Mouse (Mus musculus): ENCODE data around the gene Maff. TPM values are rescaled to one million over a fixed set of nuclear protein-coding genes. Genes with fewer than 3 reads are reported as not detected.

The Maff gene
- polyA plus RNA-seq, 1 experiment from 2014 or later: 1.3 TPM

DNA sequence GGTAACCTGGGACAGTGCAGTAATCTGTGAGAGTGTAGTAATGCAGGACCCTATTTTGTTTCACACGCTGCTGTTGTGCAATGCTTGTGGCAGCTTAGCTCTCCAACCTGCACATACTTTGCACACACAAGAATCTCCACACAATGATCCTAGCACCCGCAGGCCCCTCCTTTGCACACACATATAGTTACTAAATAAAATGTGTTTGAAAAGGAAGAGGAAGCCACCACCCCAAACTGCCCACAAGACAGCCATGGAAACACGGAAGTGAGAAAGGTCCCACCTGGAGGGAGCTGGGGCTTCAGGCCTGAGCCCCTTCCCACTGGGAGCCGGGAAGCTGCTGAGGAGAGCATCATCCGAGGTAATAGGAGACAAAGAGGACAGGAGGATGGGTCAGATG is 7.4 kb upstream of the Maff start:
- H3K4me3 ChIP-seq: no peak overlapping the region
- H3K36me3 ChIP-seq: no peaks in the 10 kb centered on the region
- 78% methylated on average over 5 of the region's 5 CpGs for WGBS
- H3K4me1 ChIP-seq: peaks cover 13% of the 10 kb centered on the region
- H3K9me3 ChIP-seq (replicated peaks): no peaks in the 10 kb centered on the region
- no peak for DNase-seq (ENCODE audit: low spot score)
- H3K27me3 ChIP-seq (ENCODE audit: low read depth, poor library complexity, severe bottlenecking): no peaks in the 10 kb centered on the region
- H3K27ac ChIP-seq (replicated peaks): no peak overlapping the region

DNA sequence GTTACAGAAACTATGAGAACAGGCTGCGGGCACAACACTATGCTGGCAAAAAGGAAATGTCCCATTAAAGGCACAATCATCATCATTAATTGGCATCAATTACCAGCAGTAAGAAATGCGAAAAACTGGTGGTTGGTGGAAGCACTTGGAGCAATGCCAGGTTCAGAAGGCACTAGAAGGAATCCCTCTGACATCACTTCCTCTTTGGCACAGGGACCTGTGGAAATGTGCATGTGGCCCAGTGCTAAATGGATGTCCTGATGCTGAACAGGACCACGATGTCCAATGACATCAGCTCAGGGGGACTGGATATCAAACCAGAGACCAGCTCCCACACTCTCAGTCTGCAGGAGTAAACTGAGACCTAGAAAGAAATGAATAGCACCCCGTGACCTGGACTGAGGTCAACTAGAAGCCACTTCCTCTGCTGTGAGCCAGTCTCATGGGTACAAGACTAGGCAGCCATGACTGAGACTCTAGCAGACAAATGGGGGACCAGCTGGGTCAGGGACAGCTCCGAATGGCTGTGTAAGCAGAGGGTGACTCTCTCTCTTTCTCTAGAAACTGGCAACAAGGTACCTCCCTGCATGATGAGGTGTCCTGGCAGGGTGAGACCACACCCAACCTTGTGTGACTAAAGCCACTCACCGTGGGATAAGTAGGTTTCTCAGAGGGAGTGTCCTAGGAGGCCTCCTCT is 3.6 kb upstream of the Maff start:
- peaks cover 13% of the 10 kb centered on the region for H3K4me1 ChIP-seq
- 81% methylated on average over 6 of the region's 6 CpGs for WGBS
- no peak for DNase-seq (ENCODE audit: low spot score)
- H3K27me3 ChIP-seq (ENCODE audit: low read depth, poor library complexity, severe bottlenecking): peaks cover 16% of the 10 kb centered on the region
- H3K4me3 ChIP-seq: no peak overlapping the region
- H3K9me3 ChIP-seq (replicated peaks): no peaks in the 10 kb centered on the region
- H3K36me3 ChIP-seq: no peaks in the 10 kb centered on the region
- no peak overlapping the region for H3K27ac ChIP-seq (replicated peaks)

DNA sequence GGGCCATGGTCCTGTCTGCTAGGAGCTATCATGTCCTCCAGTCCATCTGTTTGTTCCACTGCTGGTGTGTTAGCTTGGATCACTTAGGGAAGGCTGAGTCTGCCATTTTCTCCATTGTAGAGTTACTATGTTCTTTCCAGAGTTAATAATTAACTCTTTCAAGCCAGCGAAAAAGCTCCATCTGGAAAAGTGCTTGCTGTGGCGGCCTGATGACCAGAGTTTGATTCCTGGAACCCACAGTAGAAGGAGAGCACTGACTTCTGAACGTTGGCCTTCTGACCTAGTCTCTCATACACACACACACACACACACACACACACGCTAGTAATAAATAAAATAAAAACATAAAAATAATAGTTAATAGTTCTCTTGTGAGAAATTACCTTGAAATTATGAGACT is 1.8 kb upstream of the Maff start:
- DNase-seq (ENCODE audit: low spot score): no peak
- Histone ChIP-seq H3K4me3 (no peak overlapping the region), H3K36me3 (no peaks in the 10 kb centered on the region), H3K4me1 (peaks cover 29% of the 10 kb centered on the region), H3K9me3 (replicated peaks) (no peaks in the 10 kb centered on the region), H3K27ac (replicated peaks) (no peak overlapping the region), H3K27me3 (ENCODE audit: low read depth, poor library complexity, severe bottlenecking) (peaks cover 31% of the 10 kb centered on the region)
- 80% methylated on average over 4 of the region's 4 CpGs for WGBS

DNA sequence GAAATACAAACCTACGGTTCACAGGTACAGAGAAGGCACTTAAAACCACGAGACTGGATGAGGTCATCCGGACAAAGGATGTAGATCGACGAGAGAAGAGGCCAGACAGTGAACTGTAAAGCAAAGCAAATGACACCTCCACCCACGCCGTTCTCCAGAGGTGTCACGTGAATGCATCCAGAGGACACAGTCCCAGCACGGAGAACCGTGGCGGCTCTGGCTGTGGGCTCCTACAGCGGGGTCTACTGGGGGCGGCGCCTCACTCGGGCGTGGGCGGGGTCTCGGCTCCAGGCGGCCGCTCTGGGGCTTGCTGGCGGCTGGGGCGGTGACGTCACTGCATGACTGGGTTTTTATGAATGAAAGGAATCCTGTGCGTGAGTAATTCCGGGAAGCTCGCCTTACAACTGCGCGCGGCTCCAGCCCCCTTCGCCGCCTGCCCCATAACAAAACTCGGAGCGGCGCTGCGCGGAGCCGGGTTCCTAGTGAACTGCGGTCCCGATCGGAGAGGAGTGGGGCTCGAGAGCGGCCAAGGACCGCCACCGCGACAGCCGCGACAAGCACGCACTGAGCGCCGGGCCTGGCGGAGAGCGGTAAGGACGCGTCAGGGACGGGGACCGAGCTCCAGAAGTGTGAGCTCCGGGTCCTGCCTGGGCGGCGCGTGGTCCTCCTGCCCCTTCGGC is 884 bp downstream of the Maff start:
- DNase-seq (ENCODE audit: low spot score): peak; percentile 94
- H3K9me3 ChIP-seq (replicated peaks): no peaks in the 10 kb centered on the region
- peaks cover 46% of the 10 kb centered on the region for H3K27me3 ChIP-seq (ENCODE audit: low read depth, poor library complexity, severe bottlenecking)
- H3K36me3 ChIP-seq: no peaks in the 10 kb centered on the region
- peaks cover 43% of the 10 kb centered on the region for H3K4me1 ChIP-seq
- H3K4me3 ChIP-seq: peak overlapping the region; percentile 86
- WGBS: under 1% methylated on average over 61 of the region's 61 CpGs
- peak overlapping the region; percentile 89 for H3K27ac ChIP-seq (replicated peaks)

DNA sequence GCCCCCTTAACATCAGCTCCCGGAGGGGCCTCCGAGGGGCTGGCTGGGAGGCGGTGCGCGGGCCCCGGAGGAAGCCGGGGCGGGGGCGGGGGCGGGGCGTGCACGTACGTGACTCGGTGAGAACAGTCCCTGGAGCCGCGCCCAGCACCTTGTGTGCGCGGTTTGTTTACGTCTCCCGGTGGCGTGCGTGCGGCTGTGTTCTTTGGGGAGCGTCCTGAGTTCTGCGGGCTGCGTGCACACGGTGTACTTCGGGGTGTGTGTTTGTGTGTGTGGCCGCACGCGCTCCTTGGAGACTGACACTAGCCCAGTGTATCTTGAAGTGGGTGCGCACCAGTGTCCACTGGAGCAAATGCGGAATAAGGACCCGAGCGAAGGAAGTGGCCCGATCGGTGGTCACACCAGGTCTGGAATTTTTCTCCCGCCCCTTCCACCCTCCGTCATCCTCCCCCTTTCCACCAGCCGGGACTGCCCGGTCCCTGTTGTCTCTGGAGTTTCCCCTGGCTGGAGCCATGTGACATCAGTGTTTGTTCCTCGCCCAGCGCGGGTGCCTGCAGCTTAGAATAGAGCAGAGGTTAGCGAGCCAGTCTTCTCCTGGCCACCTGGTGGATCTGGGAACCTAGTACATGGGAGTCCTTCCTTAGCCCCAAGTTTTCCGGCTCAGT is 1.6 kb downstream of the Maff start:
- Histone ChIP-seq H3K36me3 (no peaks in the 10 kb centered on the region), H3K27ac (replicated peaks) (peak overlapping the region; percentile 89), H3K27me3 (ENCODE audit: low read depth, poor library complexity, severe bottlenecking) (peaks cover 46% of the 10 kb centered on the region), H3K9me3 (replicated peaks) (no peaks in the 10 kb centered on the region), H3K4me1 (peaks cover 45% of the 10 kb centered on the region), H3K4me3 (peak overlapping the region; percentile 86)
- peak; percentile 47 for DNase-seq (ENCODE audit: low spot score)
- WGBS: under 1% methylated on average over 46 of the region's 46 CpGs

DNA sequence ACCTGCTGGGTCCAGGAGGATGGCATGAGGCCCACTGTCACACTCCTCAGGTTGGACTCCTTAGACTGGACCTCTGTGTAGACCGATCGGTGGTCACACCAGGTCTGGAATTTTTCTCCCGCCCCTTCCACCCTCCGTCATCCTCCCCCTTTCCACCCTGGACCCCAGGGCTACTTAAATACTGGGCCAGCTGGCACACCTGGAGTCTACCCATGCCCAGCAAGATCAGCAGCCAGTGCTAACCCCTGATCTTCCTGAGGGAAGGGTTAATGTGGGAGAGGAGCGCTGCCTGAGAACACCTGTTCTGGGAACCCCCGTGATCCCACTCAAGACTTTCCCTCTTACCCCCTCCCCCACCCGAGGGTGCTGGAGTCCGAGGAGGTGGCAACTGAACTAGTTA is 2.2 kb downstream of the Maff start:
- peaks cover 45% of the 10 kb centered on the region for H3K4me1 ChIP-seq
- 79% methylated on average over 8 of the region's 8 CpGs for WGBS

DNA sequence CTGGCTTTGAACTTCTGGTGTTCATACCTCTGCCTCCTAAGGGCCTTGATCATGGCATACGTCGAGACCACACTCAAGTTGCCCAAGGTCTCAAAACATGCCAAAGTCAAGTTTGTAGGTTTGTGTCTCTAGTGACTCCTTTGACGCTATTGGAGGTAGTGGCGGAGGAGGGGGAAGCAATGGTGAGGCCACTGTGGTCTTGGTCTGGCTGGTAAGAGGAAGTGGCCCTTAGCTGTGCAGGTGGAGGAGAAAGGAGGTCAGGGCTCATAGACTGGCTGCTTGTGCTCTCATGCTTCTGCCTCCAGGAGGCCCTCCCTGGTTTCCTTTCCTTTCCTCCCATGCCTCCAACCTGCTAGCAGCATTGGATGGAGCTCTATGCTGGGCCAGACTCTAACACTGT is 4.4 kb downstream of the Maff start:
- peaks cover 48% of the 10 kb centered on the region for H3K27me3 ChIP-seq (ENCODE audit: low read depth, poor library complexity, severe bottlenecking)
- peak overlapping the region; percentile 55; the same call in 1 of the 2 replicates for H3K27ac ChIP-seq (replicated peaks)
- 94% methylated on average over 4 of the region's 4 CpGs for WGBS
- H3K4me3 ChIP-seq: peak overlapping the region; percentile 9; the same call in 1 of the 2 replicates
- peaks cover 45% of the 10 kb centered on the region for H3K4me1 ChIP-seq
- H3K9me3 ChIP-seq (replicated peaks): no peaks in the 10 kb centered on the region
- no peak for DNase-seq (ENCODE audit: low spot score)
- H3K36me3 ChIP-seq: no peaks in the 10 kb centered on the region

More for the DNA sequence above, 2.2 kb downstream of the Maff start:
- peak overlapping the region; percentile 86 for H3K4me3 ChIP-seq
- peaks cover 46% of the 10 kb centered on the region for H3K27me3 ChIP-seq (ENCODE audit: low read depth, poor library complexity, severe bottlenecking)
- DNase-seq (ENCODE audit: low spot score): no peak
- H3K9me3 ChIP-seq (replicated peaks): no peaks in the 10 kb centered on the region
- H3K36me3 ChIP-seq: no peaks in the 10 kb centered on the region
- H3K27ac ChIP-seq (replicated peaks): peak overlapping the region; percentile 89; the same call in 1 of the 2 replicates

DNA sequence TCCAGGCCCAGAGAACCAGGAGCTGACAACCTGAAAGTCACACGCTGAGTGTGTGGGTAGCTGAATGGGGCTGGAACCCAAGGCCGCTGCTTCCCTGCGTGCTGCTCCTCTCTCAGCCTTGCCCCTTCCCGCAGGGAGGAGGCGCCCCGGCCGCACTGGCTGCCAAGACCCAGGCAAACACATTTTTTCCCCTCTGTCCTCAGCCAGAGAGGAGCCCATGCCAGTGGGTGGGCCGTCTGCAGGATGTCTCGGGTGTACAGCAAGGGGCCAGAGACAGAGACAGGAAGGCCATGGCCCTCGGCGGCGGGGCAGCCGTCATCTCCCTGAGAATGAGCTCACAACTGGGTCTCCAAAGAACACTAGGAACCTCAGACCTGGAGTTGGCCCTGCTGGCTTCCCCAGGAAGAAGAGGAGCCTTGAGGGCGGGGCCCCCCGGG is 4.9 kb downstream of the Maff start:
- Histone ChIP-seq H3K4me1 (peaks cover 43% of the 10 kb centered on the region), H3K27me3 (ENCODE audit: low read depth, poor library complexity, severe bottlenecking) (peaks cover 48% of the 10 kb centered on the region), H3K9me3 (replicated peaks) (no peaks in the 10 kb centered on the region), H3K4me3 (peak overlapping the region; percentile 9; the same call in 1 of the 2 replicates), H3K36me3 (no peaks in the 10 kb centered on the region), H3K27ac (replicated peaks) (peak overlapping the region; percentile 55; the same call in 1 of the 2 replicates)
- no peak for DNase-seq (ENCODE audit: low spot score)
- 28% methylated on average over 15 of the region's 15 CpGs for WGBS

DNA sequence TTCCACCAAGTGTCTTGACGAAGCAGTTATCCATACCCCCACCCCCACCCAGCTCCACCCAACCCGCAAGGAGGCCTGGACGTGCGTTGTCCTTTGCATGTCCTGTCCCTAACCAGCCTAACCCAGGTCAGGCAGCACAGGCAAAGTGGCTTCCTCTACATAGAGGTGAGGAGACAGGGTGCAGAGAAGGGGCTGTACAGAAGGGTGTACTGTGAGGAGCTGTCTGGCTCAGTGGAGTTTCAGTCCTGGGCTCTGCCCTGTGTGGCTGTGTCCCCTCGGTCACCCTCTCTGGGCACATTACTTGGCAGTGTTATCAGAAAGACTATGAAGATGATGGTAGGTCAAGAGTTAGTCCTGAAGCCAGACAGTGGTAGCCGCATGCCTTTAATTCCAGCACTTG is 6.1 kb downstream of the Maff start:
- Histone ChIP-seq H3K4me1 (peaks cover 46% of the 10 kb centered on the region), H3K27ac (replicated peaks) (no peak overlapping the region), H3K36me3 (no peaks in the 10 kb centered on the region), H3K9me3 (replicated peaks) (no peaks in the 10 kb centered on the region), H3K4me3 (no peak overlapping the region), H3K27me3 (ENCODE audit: low read depth, poor library complexity, severe bottlenecking) (peaks cover 51% of the 10 kb centered on the region)
- WGBS: 85% methylated on average over 6 of the region's 6 CpGs
- DNase-seq (ENCODE audit: low spot score): no peak

DNA sequence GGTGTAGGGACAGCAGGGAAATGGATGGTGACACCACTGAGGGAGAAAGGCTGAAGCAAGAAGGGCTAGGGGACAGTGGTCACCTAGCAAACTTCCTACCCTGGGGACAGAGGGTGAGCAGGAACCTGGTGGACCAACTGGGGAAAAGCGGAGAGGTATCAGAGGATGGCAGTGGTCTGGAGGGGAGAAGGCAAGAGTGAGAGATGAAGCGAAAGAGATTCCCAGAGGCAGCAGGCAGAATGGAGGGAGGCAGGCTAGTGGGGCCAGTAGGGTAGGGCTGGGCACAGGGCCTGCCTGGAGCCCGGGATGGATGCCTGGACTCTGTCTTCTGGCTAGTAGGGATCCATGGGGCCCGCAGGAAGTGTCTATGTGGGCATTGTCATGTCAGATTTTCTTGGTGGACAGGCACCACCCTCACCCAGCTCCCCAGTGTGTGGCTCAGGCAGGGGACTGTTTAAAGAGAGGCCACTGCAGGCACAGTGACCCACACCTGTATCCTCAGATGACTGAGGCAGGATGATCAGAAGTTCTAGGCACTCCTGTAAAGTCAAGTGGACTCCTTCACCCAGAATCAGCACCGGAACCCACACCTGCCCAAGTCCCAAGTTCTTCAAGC is 7.4 kb downstream of the Maff start:
- Histone ChIP-seq H3K36me3 (no peaks in the 10 kb centered on the region), H3K4me1 (peaks cover 45% of the 10 kb centered on the region), H3K4me3 (no peak overlapping the region), H3K27me3 (ENCODE audit: low read depth, poor library complexity, severe bottlenecking) (peaks cover 55% of the 10 kb centered on the region), H3K9me3 (replicated peaks) (no peaks in the 10 kb centered on the region), H3K27ac (replicated peaks) (no peak overlapping the region)
- WGBS: 84% methylated on average over 5 of the region's 5 CpGs
- no peak for DNase-seq (ENCODE audit: low spot score)

DNA sequence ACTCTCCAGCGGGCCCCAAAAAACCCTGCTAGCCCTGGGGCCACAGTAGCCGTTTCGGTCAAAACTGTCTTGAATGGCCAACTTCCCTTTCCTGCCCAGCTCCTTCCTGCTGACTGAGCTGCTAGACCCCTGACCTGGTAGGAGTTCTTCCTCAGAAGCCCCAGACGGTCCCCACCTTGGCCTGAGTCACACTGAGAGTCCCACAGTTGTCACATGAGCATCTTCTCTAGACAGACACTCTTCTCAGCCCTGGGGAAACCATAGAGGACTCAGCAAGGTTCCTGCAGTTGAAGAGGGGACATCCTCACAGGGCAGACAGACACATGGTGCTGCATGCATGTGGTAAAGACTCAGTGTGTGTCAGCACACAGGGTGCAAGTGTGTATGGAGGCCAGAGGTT is 8.2 kb downstream of the Maff start:
- peaks cover 40% of the 10 kb centered on the region for H3K4me1 ChIP-seq

DNA sequence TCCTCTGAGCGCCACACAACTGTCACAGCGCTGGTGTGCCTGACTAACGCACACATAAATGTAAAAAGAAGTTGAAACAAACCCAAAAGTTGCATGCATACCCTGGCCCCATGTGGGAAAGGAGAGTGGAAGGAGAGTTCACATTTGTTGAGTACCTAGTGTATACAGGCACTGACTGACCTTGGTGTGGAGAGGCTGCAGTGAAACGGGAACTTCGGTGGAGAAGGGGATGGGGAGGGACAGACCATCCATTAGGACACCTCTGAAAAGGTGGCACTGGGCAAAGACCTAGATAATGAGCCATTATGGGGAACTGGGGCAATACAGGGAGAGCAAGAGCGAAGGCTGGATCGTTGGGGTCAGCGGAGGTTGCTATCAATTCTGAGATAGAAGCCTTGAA is 10.1 kb downstream of the Maff start:
- peaks cover 31% of the 10 kb centered on the region for H3K27me3 ChIP-seq (ENCODE audit: low read depth, poor library complexity, severe bottlenecking)
- no peaks in the 10 kb centered on the region for H3K9me3 ChIP-seq (replicated peaks)
- DNase-seq (ENCODE audit: low spot score): no peak
- peaks cover 46% of the 10 kb centered on the region for H3K4me1 ChIP-seq
- H3K27ac ChIP-seq (replicated peaks): no peak overlapping the region
- 82% methylated on average over 8 of the region's 8 CpGs for WGBS
- peak overlapping the region; percentile 58 for H3K4me3 ChIP-seq
- peaks cover 9% of the 10 kb centered on the region for H3K36me3 ChIP-seq

More for the DNA sequence above, 8.2 kb downstream of the Maff start:
- Histone ChIP-seq H3K27me3 (ENCODE audit: low read depth, poor library complexity, severe bottlenecking) (peaks cover 47% of the 10 kb centered on the region), H3K27ac (replicated peaks) (no peak overlapping the region), H3K9me3 (replicated peaks) (no peaks in the 10 kb centered on the region), H3K36me3 (peaks cover 2% of the 10 kb centered on the region; the same call in 1 of the 2 replicates), H3K4me3 (no peak overlapping the region)
- 82% methylated on average over 4 of the region's 4 CpGs for WGBS
- DNase-seq (ENCODE audit: low spot score): no peak
